Mouse (Mus musculus): ENCODE data around the gene Tm9sf1. TPM values are rescaled to one million over a fixed set of nuclear protein-coding genes. Genes with fewer than 3 reads are reported as not detected.

Tm9sf1 gene
- 94.6 and 95.9 TPM in 2 replicates for polyA plus RNA-seq (2015; fragmentation: Nextera tagmentation; extraction: Ambion mirVana)

- Histone ChIP-seq H3K27me3 (replicated peaks; ENCODE audit: control insufficient read depth, insufficient read depth, low read length) (no peaks in the 10 kb centered on the region), H3K4me2 (replicated peaks; ENCODE audit: low read depth) (peak within 1 kb of the TSS; percentile 66), H3K4me3 (ENCODE audit: low read depth, low read length) (peak within 1 kb of the TSS; percentile 90), H3K4me1 (replicated peaks; ENCODE audit: control insufficient read depth, insufficient read depth, low read length) (no peaks in the 10 kb centered on the region), H3K36me3 (ENCODE audit: control insufficient read depth, insufficient read depth) (peaks cover 23% of the 10 kb centered on the region), H3K9ac (ENCODE audit: low read depth, low read length) (peak within 1 kb of the TSS; percentile 91), H3K27ac (ENCODE audit: low read depth, low read length) (peak within 1 kb of the TSS; percentile 97), H3K9me3 (ENCODE audit: control insufficient read depth) (no peaks in the 10 kb centered on the region)
- peak; percentile 85 for ATAC-seq
- TF ChIP-seq CTCF (IDR thresholded peaks at IDR 0.05; ENCODE audit: low read depth) = peak; percentile 44
- under 1% methylated on average over 88 of the region's 89 CpGs for WGBS
These were observed at the start of gene Tm9sf1 for GRCm38 (mm10) chr14:55643060-55643907. Gene Tm9sf1 (minus strand): TSS chr14:55643806.

GRCm38 (mm10) chr14:55689433-55689832 is 45.8 kb upstream of the Tm9sf1 start:
- Histone ChIP-seq H3K27me3 (replicated peaks; ENCODE audit: control insufficient read depth, insufficient read depth, low read length) (no peaks in the 10 kb centered on the region), H3K4me1 (replicated peaks; ENCODE audit: control insufficient read depth, insufficient read depth, low read length) (no peaks in the 10 kb centered on the region), H3K4me2 (replicated peaks; ENCODE audit: low read depth) (no peak overlapping the region), H3K36me3 (ENCODE audit: control insufficient read depth, insufficient read depth) (no peaks in the 10 kb centered on the region), H3K9me3 (ENCODE audit: control insufficient read depth) (no peaks in the 10 kb centered on the region), H3K4me3 (ENCODE audit: low read depth, low read length) (no peak overlapping the region), H3K27ac (ENCODE audit: low read depth, low read length) (no peak overlapping the region), H3K9ac (ENCODE audit: low read depth, low read length) (no peak overlapping the region)
- TF ChIP-seq CTCF (IDR thresholded peaks at IDR 0.05; ENCODE audit: low read depth) = no peak
- no peak for ATAC-seq
- WGBS = 69% methylated on average over 10 of the region's 10 CpGs

- ATAC-seq = peak; percentile 2; the same call in 1 of the 2 replicates
- Histone ChIP-seq H3K4me1 (replicated peaks; ENCODE audit: control insufficient read depth, insufficient read depth, low read length) (no peaks in the 10 kb centered on the region), H3K9me3 (ENCODE audit: control insufficient read depth) (no peaks in the 10 kb centered on the region), H3K4me3 (ENCODE audit: low read depth, low read length) (peak overlapping the region; percentile 66), H3K27ac (ENCODE audit: low read depth, low read length) (no peak overlapping the region), H3K9ac (ENCODE audit: low read depth, low read length) (no peak overlapping the region), H3K36me3 (ENCODE audit: control insufficient read depth, insufficient read depth) (peaks cover 25% of the 10 kb centered on the region), H3K4me2 (replicated peaks; ENCODE audit: low read depth) (peak overlapping the region; percentile 81), H3K27me3 (replicated peaks; ENCODE audit: control insufficient read depth, insufficient read depth, low read length) (no peaks in the 10 kb centered on the region)
- 8% methylated on average over 3 of the region's 3 CpGs for WGBS
- no peak for TF ChIP-seq CTCF (IDR thresholded peaks at IDR 0.05; ENCODE audit: low read depth)
These were observed 38.5 kb upstream of the Tm9sf1 start for GRCm38 (mm10) chr14:55682118-55682493.

- peaks cover 32% of the 10 kb centered on the region for H3K36me3 ChIP-seq (ENCODE audit: control insufficient read depth, insufficient read depth)
- peak within 1 kb of the TSS; percentile 81 for H3K4me2 ChIP-seq (replicated peaks; ENCODE audit: low read depth)
- no peaks in the 10 kb centered on the region for H3K27me3 ChIP-seq (replicated peaks; ENCODE audit: control insufficient read depth, insufficient read depth, low read length)
- peak within 1 kb of the TSS; percentile 56 for H3K9ac ChIP-seq (ENCODE audit: low read depth, low read length)
- WGBS = under 1% methylated on average over 66 of the region's 66 CpGs
- peak within 1 kb of the TSS; percentile 87 for H3K27ac ChIP-seq (ENCODE audit: low read depth, low read length)
- ATAC-seq = peak; percentile 98
- TF ChIP-seq CTCF (IDR thresholded peaks at IDR 0.05; ENCODE audit: low read depth) = peak; percentile 89
- H3K4me1 ChIP-seq (replicated peaks; ENCODE audit: control insufficient read depth, insufficient read depth, low read length) = no peaks in the 10 kb centered on the region
- H3K9me3 ChIP-seq (ENCODE audit: control insufficient read depth) = no peaks in the 10 kb centered on the region
- peak within 1 kb of the TSS; percentile 66 for H3K4me3 ChIP-seq (ENCODE audit: low read depth, low read length)
These were observed 37.8 kb upstream of the Tm9sf1 start, which contains the start of gene Tinf2 for GRCm38 (mm10) chr14:55681160-55682117. Gene Tinf2 (minus strand): TSS chr14:55681820.

- no peak overlapping the region for H3K4me2 ChIP-seq (replicated peaks; ENCODE audit: low read depth)
- no peaks in the 10 kb centered on the region for H3K27me3 ChIP-seq (replicated peaks; ENCODE audit: control insufficient read depth, insufficient read depth, low read length)
- H3K36me3 ChIP-seq (ENCODE audit: control insufficient read depth, insufficient read depth) = peaks cover 48% of the 10 kb centered on the region
- no peak for TF ChIP-seq CTCF (IDR thresholded peaks at IDR 0.05; ENCODE audit: low read depth)
- no peak for ATAC-seq
- no peak overlapping the region for H3K9ac ChIP-seq (ENCODE audit: low read depth, low read length)
- H3K4me1 ChIP-seq (replicated peaks; ENCODE audit: control insufficient read depth, insufficient read depth, low read length) = no peaks in the 10 kb centered on the region
- 90% methylated on average over 4 of the region's 4 CpGs for WGBS
- no peak overlapping the region for H3K4me3 ChIP-seq (ENCODE audit: low read depth, low read length)
- no peak overlapping the region; the same call in 1 of the 2 replicates for H3K27ac ChIP-seq (ENCODE audit: low read depth, low read length)
- H3K9me3 ChIP-seq (ENCODE audit: control insufficient read depth) = no peaks in the 10 kb centered on the region
These were observed 34.0 kb upstream of the Tm9sf1 start for GRCm38 (mm10) chr14:55677615-55678014.

GRCm38 (mm10) chr14:55672741-55673060 is 29.1 kb upstream of the Tm9sf1 start:
- Histone ChIP-seq H3K9me3 (ENCODE audit: control insufficient read depth) (no peaks in the 10 kb centered on the region), H3K4me2 (replicated peaks; ENCODE audit: low read depth) (peak overlapping the region; percentile 84), H3K4me3 (ENCODE audit: low read depth, low read length) (peak overlapping the region; percentile 64), H3K36me3 (ENCODE audit: control insufficient read depth, insufficient read depth) (peaks cover 27% of the 10 kb centered on the region; the same call in 1 of the 2 replicates), H3K9ac (ENCODE audit: low read depth, low read length) (no peak overlapping the region), H3K4me1 (replicated peaks; ENCODE audit: control insufficient read depth, insufficient read depth, low read length) (no peaks in the 10 kb centered on the region), H3K27ac (ENCODE audit: low read depth, low read length) (peak overlapping the region; percentile 17; the same call in 1 of the 2 replicates), H3K27me3 (replicated peaks; ENCODE audit: control insufficient read depth, insufficient read depth, low read length) (no peaks in the 10 kb centered on the region)
- no peak for ATAC-seq
- TF ChIP-seq CTCF (IDR thresholded peaks at IDR 0.05; ENCODE audit: low read depth) = no peak
- 69% methylated on average over 7 of the region's 7 CpGs for WGBS

Measured in intestine, postnatal 0 days (tissue).